Mouse (Mus musculus) liver, adult 2 months (tissue): Measurements from ENCODE around the gene Mgmt.

ENCODE experiments used
- CTCF ChIP-seq: fragments of 200-500 bp; IDR thresholded peaks from 2 replicates; pipeline ENCODE4 v1.5.1; 2011; ENCODE audit warnings: low read depth, low read length, control low read depth
- POLR2A ChIP-seq: fragments of 200-500 bp; IDR thresholded peaks from 2 replicates; pipeline ENCODE4 v1.6.1; 2011; ENCODE audit warnings: low read length, control low read depth; ENCODE audit not compliant: insufficient read depth; ENCODE audit errors: extremely low read depth

- TF ChIP-seq CTCF: no peak
- TF ChIP-seq POLR2A: no peak
These were observed 51.3 kb downstream of the Mgmt start for GRCm38 (mm10) chr7:136945697-136946096.
